Mouse (Mus musculus) yolk sac, embryonic 10.5 days (tissue): ENCODE measurements at regions not wholly inside any gene's neighbourhood (a gene's known extent, or its start where the extent isn't known, plus 50 kb on each side); places are given as distances from the start of the nearest gene placed in this dataset.

Experiments used
- DNase-seq: peaks from one replicate; pipeline ENCODE4 v3.0.0-alpha.2; 2017; ENCODE audit warnings: low spot score

DNA sequence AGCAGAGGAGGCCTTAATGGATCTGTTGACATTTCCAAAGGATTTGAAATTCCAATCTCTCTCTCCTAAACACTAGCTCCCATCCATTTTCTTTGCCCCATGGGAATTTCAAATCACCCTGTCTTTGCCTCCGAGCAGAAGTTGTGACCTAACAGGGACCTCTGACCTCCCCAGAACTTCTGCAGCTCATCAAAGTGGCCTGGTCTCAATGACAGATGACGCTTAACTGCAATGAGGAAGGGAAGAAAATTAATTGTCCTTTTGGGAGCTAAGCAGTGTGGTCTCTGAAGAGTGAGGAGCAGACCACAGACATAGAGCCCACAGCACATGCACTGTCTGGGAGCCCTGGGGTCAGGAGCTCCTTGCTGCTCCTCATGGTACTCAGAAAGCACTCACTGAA is 155.3 kb downstream of the Tox3 start:
- peak; percentile 15 for DNase-seq

DNA sequence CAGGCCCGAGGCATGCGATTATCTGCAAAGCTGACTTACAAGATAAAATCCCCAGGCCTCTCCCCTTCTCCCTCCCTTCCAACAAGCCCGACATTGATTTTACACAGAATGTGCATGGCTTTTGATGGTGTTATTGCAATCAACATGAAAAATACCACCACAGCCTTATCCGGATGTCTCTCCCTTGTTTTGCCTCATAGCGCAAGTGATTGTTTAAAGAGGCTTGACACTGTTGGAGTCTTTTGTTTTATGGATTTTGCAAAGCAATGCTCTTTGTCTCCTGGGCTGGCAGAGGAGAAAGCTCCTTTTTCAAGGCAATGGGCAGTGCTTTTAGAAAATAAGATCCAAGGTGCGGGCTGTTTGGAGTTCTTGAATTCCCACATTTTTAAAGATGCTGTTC is 165.3 kb downstream of the Tox3 start:
- no peak for DNase-seq

DNA sequence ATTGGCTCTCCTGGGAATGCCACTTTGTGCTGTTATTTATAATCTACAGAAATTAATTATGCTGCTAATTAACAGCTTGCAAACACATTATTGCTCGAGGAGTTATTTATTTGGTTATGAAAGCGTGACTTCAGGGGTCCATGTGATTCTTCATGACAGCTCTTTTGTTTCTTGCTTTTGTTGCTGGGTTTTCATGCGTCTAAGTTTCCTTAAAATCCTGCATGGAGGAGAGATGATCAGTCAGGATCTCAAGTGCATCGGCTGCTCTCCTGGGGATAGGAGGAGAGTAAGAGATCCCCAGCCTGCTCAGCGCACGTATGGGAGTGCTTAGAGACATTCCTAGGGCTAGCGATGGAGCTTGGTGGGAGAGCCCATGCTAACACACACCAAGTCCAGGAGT is 171.4 kb downstream of the Tox3 start:
- DNase-seq = no peak

DNA sequence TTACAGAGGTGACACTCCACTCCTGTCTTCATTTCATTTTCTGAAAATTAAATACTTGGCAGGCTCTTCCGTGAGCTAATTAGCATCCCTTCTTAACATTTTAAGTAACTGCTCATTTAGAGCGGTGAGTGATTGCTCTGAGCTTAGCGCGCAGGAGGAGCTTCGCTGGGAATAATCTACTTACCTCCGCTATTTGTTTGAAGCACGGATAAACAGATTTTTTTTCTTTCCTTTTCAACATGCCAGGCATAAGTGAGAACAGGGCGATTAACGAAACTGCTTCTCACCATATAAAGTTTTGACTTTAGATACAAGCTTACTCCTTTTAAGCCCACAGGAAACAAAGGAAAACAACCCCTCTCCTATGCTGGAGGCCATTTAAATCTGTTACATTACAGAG is 171.8 kb downstream of the Tox3 start:
- DNase-seq = no peak

DNA sequence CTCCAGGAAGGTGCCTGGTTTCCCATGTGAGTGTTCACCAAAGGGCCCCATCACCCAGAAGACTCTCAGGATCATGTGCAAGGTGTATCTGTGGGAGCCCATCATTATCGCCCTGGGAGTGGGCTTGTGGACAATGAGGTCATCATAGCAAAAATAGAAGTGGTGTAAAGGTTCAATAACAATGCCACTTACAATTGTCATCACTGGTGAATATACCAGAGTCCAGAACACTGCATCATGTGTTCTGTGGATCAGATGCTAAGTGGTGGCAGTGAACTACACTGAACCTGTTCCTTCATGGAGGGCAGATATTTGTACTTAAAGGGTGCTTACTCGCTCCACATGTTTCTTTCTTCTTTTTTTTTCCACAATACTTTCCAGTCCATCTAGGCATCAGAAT is 181.5 kb downstream of the Tox3 start:
- DNase-seq = no peak

DNA sequence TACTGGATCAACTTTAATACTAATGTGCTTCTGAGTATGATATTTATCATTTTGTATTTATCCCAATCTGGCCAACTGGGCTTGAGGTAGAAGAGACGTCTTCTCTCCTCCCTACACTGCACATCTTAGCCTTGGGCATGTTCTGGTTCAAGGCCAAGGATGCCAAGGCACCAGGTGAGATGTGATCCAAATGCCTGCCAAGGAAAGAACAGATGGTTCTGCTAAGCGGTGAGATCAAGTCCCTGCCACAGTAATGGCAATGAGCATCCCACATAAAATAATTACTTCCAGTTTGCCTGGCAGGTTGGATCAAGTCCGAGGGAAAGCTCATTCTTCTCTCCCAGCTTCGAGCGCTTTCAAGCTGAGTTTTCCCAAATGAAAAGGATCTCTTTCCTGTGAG is 196.7 kb downstream of the Tox3 start:
- DNase-seq = no peak

DNA sequence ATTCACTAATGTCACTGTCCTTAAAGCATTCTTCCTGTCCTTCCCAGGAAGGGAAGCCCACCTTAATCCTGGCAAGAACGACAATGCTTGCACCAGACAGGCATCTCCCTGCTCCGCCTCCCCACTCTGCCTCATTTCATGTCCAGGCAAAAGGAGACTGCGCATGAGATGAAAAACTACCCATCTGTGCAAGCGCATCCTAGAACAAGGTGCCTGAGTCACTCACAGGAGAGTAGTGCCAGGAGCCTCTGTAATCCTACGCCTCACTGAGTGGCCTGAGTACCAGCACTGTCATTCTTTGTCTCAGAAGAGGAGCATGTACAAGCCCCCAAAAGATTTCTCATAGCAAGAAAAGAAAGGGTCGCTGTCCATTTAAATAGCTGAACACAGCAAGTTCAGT is 198.2 kb downstream of the Tox3 start:
- no peak for DNase-seq

DNA sequence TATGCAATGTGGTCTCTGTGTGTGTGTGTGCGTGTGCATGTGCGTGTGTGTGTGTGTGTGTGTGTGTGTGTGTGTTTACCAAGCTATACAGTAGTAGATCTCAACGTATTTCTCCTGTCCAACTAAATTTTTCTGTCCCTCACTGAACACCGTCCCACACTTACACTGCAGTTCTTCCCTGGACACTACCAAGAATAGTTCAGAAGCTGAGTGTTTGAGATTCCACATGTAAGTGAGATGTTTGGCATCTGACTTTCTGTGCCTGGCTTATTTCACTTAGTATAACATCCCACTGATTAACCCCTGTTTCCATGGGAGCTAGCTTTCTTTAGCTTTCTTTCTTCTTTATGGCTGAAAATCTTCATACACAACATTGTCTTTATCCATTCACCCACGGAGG is 213.5 kb downstream of the Tox3 start:
- DNase-seq = no peak

DNA sequence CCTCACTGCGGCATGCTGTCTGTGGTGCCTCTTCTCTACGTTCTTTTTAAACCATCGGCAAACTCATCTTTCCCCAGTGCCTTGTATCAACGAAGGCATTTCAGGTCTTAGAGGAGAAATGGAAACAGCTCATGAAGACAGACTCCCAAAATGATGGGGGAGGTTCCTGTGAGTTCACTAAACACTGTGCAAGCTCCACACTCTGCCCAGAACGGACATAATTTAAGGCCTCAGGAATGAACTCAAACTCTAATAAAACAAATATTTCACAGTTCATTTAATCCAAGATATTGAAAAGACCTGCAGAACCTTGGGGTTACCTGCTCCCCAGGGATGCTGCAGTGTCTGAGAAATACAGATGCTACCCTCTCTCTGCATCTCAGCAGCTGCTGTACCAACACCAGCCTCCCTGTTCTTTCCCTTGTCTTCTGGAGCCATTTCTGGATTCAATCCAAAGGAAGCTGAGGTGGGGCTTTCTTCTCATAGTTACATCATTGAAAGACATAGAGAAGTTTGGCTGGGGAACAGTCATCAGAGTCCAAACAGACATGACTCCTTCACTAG is 217.4 kb downstream of the Tox3 start:
- no peak for DNase-seq

DNA sequence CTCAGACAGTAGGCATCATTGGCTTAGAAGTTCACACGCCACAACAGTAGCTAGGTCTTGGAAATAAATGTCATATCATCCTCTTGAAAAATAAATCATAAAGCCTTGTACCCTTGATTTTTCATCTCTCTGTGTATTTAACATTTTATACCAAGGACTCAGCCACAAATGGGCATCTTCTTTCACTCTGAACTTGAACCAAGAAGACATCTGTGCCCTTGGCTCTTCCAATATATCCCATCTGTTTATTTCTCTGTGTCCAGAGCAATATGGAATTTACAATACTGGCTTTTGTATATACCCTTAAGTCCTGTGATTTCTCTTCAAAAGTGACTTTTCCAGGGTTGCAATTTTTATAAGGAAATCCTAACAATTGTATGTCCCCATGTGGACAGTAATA is 222.7 kb downstream of the Tox3 start:
- no peak for DNase-seq

DNA sequence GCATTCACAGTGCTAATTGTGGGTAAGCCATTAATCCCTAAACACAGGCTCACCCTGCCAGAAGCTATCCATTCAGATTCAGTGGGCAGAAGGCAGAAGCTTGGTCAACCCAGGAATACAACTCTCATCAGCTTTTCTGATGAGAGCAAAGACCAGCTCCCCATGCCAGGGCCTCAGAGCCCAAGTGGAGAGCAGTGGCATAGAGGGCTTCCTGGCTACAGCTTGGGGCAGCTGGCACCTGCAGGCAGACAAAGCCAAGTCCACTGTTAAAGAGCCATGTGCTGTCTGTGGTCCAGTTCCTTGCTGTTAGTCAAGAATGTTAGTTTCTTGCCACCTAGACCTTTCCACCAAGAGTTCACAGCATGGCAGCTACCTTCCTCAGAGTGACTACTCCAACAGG is 225.0 kb downstream of the Tox3 start:
- no peak for DNase-seq

DNA sequence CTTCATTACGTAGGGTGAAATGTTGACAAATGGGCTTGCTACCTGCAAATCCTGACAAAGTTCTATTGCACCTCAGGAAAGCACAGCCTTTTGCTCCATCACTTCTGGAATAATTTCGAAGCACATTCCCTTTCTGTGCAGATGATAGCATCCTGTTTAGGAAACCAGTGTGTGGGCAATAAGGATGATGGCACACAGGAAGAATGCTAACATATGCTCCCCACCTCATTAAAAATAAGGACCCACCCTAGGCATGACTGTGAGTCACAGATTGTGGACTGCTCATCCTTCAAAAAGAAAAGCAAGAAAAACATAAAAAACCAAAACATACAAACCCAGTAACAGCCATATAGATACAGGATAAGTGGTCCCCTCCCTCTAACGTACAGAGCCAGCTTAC is 226.2 kb downstream of the Tox3 start:
- DNase-seq = no peak

DNA sequence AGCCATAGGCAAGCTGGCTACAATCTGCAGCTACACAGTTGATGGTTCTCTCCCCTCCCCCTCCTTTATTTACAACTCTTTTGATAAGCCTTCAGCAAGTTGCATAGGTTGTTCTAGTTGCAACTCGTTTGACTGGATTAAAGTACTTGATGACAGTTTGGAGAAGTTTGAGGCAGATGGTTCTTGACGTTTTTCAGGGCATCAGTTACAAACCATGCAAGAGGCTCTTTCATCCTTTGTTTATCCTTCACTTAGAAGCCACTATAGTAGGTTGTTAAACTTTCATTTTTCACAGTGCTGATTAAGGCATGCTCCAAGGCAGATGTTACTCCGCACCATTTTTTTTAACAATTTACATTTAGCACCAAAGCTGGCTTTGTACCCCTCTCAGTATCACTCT is 227.1 kb downstream of the Tox3 start:
- no peak for DNase-seq

DNA sequence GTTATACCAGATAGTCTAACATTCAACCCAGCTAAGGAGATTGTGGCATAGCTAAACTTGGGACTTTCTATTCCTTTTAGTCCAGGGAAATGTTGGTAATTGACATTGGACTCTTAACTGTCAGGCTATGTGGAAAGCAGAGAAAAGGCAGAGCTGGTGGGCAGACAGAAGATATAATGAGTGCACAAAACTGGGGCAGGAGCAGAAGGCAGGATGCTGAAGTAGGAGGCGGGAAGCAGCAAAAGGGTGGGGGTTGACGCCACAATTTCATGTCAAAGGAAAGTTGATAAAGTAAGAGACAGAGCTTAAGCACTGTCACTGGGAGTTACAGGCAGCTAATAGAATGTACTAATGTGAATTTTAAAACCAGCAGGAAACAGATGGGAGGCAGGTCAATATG is 232.7 kb downstream of the Tox3 start:
- DNase-seq = no peak

DNA sequence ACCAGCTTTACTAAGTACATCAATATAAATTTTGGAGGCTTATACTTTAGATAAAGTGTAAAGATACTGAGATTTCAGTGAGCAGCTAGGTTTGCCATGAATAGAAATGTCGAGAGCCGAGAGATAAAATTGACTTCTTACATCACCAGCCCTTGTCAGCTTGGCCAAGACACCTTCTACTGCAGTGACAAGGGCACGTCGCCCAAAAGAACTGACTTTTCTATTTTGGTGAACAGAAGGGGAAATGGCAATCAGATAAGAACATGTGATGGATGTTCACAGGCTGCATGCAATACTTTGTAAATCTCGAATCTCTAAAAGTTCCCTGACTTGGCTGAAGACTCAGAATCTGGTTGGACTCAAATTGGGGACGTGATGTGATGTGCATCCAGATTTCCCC is 247.6 kb downstream of the Tox3 start:
- no peak for DNase-seq

DNA sequence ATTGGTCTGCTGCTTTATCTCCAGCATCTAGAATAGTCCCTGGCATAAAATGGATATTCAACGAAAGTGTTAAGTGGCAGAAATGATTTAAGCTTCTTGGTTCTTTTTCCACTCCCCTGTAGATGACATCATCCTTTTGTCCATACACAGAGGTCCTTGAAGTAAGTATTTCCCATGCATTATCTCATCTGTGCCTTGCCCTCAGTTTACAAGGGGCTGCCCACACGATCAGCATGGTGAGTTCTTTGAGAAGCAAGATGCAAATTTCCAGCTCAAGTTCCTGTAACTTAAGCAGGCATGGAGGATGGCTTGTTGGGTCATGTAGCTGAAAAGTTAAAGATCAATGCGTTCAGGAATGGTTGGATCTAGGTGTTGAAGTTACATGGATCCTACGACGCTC is 265.5 kb downstream of the Tox3 start:
- DNase-seq = no peak

DNA sequence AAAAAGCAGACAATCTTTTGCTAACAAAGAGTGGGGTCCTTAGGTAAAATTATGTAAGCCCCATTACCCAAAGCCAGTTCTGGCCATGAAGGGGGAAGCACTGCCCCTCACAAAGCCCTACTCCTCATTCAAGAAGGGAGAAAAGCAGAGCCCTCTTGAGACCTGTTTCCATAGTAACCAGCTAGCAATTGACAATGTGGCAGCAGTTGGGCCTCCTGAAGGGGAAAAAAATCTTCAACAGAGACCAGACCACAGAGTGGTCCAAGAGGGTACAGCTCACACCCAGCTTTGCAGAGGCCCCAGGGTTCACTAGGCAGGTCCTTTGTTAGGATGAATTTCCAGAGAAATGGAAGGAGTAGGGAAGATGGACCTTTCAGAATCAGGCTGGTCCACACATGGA is 271.8 kb downstream of the Tox3 start:
- DNase-seq = no peak

DNA sequence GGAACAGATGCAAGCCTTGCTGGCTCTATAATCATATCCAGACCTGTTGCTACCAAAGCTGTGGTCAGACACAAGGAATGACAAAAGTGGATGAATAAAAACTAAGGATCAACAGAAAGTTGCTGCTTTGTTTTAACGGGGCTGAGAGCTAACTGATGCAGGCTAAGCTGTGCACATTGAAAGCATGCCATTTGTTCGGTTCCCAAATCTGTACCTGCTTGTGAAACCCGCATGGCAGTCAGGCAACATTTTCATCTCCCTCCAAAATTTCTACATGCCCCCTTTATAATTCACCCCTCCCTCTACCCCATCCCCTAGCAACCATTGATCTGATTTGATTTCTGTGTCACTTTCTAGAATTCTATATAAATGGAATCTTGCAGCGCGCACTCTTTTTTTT is 272.3 kb downstream of the Tox3 start:
- DNase-seq = no peak

DNA sequence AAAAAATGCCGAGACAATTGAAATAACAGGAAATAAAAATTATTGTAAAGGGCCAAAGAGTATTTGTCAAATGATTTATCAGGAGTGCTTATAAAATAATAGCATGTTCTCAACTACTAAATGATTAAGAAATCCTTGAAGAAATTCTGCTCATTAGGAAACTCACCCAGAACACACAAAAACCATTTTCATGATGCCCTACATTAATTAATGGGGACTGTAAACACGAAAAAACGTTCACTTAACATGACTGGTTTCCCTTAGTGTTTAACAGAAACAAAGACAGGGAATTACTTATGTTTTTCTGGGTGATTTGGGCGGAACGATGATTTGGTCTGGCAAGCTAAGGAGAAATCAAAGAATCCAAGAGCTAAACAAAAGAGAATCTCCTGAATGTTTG is 278.1 kb downstream of the Tox3 start:
- DNase-seq = no peak

DNA sequence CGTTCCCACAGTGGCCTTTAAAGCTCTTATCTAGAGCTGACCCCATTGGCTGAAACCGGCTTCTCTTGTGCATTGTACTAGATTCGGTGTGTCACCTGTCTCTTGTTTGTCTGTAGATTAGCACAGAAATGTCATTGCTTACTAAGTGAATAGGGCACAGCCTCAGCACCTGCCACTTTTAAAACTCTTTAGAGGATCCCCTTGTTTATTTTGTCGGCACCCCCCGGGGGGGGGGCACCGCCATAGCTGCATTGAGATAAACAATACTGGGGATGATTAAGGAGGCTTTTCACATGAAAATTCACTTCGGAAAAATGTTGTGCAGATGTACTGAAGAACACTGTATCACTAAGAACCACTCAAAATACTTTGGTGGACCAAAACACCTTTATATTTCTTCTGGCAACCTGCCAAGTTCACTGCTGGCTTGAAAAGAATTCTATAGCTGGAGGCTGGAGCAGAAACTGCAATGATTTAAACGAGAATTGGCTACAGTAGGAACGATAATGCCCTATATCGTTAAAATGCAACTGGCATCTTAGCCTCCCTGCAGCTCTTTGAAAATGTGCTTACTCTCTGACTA is 278.6 kb downstream of the Tox3 start:
- no peak for DNase-seq

DNA sequence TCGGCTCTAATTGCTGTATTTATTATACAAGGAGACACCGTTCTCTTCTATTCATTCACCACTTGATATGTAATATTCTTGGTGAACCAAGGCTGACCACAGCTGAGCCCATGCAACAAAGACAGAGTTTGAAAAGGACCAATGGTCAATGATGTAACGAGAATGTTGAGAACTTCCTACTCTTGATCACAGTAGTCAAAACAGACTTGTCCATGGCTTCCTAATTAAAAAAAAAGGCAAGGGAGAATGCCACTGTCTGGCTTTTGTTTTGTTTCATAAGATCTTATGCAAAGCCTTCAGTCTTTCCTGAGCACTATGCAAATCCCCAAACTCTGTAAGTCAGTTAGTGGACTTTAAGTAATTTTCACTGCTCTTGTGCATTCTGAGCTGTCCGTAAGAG is 279.7 kb downstream of the Tox3 start:
- DNase-seq = no peak

DNA sequence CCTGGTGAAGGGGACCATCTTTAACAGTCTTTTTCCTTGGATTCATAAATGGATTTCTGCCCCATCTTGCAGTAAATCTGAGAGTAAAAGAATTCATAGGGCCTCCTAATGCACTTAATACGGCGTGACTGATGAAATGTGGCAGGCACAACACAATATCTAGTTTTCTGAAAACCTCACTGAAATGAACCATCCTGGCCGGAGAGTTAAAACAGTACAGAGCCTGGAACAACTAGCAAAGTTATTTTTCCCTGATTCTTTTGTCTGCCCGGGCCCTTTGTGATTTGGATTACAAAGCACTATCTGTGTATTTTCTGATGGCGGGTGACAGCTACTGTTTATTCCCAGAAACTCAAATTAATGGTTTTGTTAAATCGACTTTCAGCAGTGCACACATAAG is 283.8 kb downstream of the Tox3 start:
- DNase-seq = no peak

DNA sequence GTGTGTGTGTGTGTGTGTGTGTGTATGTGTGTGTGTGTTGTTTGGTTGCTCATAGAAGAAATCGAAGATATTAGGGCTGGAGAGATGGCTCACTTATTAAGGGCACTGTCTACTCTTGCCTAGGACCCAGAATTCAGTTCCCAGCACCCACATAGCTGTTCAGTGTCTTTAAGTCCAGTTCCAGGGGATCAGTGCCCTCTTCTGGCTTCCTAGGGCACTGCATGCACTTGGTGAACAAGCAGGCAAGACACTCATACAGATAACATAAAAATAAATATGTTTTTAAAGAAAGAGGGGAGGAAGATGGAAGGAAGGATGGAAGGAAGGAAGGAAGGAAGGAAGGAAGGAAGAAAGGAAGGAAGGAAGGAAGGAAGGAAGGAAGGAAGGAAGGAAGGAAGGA is 284.9 kb downstream of the Tox3 start:
- DNase-seq = no peak

DNA sequence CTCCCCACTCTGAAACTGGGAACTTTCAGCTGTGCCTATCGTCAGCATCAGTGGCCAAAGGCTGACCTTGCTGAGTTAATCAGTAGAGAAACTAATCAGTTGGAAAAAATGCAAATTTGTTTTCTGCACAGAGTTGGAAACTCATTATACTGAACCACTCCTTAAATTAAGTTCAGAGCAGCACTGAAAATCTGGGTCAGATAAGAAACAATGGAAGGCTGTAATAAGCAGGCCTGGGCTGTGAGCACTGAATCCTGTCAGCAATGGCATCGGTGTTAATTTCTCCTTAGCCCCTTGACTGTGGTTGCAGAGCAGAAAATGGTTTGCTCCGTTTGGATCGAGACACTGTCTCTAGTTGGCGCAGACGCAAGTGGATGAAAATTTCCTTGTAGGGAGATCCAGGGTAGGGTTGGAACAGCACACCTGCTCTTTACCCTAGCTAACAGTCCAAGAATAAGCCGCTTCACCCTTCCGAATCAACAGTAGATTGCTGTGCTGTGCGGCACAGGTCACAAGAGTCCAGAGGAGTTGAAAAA is 289.4 kb downstream of the Tox3 start:
- no peak for DNase-seq

DNA sequence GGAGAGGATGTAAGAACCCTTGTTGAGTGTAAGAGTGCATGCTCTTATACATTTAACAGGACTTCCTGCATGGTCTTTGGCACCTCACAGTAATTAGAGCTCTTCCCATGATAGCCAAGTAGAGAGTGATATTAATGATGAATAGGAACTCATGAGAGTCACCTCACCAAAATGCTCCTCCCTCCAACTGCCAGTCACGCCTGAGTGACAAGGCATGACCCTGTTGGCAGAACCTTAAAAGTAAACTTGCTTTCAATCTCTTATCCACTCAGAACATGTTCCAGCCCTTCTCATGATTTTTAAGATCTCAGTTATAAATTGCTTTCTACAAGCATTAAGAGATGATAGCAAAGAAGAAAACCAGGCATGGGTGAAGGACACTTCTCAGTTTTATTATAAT is 291.8 kb downstream of the Tox3 start:
- DNase-seq = no peak
